Comparison of ENCODE assay signal across 26 mouse cellular contexts in genomic region chr4:138180719-138181118, GRCm38 (mm10). TPM values are rescaled to one million over a fixed set of nuclear protein-coding genes. Genes with fewer than 3 reads are reported as not detected.
DNase-seq lines count a peak whose midpoint lies in the region; ATAC-seq and TF ChIP-seq lines count a peak whose summit lies in the region.
"Had no signal": no experiment of that assay in that cellular context is flagged by ENCODE, and none has a peak within 500 bp of the region (broad histone marks: within the 10 kb centered on the region; RNA-seq: fewer than 3 reads in every experiment).

No protein-coding gene starts in this region.

- intact Hi-C loops in left cerebral cortex, adult 2 months (cut with DNase I) = no loop called here

- no peak for TF ChIP-seq POLR2A in cerebellum, adult 2 months (IDR thresholded peaks at IDR 0.05; ENCODE audit: borderline replicate concordance, insufficient read depth, low read length)

- H3K27ac ChIP-seq in cerebellum, adult 2 months (ENCODE audit: insufficient read depth, low read length) = no peak overlapping the region
- peak overlapping the region; percentile 67 for H3K27ac ChIP-seq in left cerebral cortex, adult 2 months
- H3K27ac ChIP-seq: forebrain, embryonic 12.5 days; heart, adult 2 months; hindbrain, embryonic 13.5 days; liver, embryonic 12.5 days; midbrain, embryonic 13.5 days; neural tube, embryonic 13.5 days had no signal

- ATAC-seq in granulocyte monocyte progenitor cell, adult 5-6 weeks (replicated peaks; ENCODE audit: poor library complexity, severe bottlenecking) = peak; percentile 61
- ATAC-seq: forebrain, postnatal 0 days; intestine, embryonic 16.5 days; liver, embryonic 12.5 days; liver, postnatal 0 days; midbrain, embryonic 13.5 days had no signal

- no peaks in the 10 kb centered on the region for H3K27me3 ChIP-seq in cerebellum, adult 2 months (ENCODE audit: control insufficient read depth, insufficient read depth, low read length)
- H3K27me3 ChIP-seq: CH12.LX; forebrain, embryonic 12.5 days; heart, embryonic 12.5 days; hindbrain, embryonic 13.5 days; liver, embryonic 12.5 days; midbrain, embryonic 13.5 days; neural tube, embryonic 13.5 days had no signal

- H3K4me3 ChIP-seq in cerebellum, adult 2 months (replicated peaks; ENCODE audit: insufficient read depth, low read depth, low read length) = no peak overlapping the region
- H3K4me3 ChIP-seq in left cerebral cortex, adult 2 months = no peak overlapping the region
- H3K4me3 ChIP-seq: erythroblast, embryonic 14.5 days; forebrain, embryonic 12.5 days; heart, adult 2 months; heart, embryonic 12.5 days; hindbrain, embryonic 13.5 days; liver, embryonic 12.5 days; midbrain, embryonic 13.5 days; neural tube, embryonic 13.5 days had no signal

- WGBS in cerebellum, adult 2 months = 37% methylated on average over 4 of the region's 4 CpGs

- DNase-seq in cerebellum, adult 2 months = peak; percentile 25 to 49
- DNase-seq in cerebellum, postnatal 36 days = no peak
- no peak for DNase-seq in left cerebral cortex, adult 2 months (ENCODE audit: extremely low spot score in 1 of 2, low spot score in 2 of 2)
- no peak for DNase-seq in left cerebral cortex, adult 18-20 months (ENCODE audit: low spot score in 2 of 2)
- DNase-seq in T-cell, adult 2 months (ENCODE audit: low spot score) = no peak
- DNase-seq: adrenal gland, adult 8-10 months; forebrain, postnatal 0 days; gastrocnemius, postnatal 36 days; heart, adult 2 months; heart, postnatal 4 days; kidney, adult 9 months; kidney, postnatal 14 days; left cerebral cortex, postnatal 4 days; liver, postnatal 0 days; lung, postnatal 36 days; thymus, postnatal 4 days had no signal

- peaks cover 6% of the 10 kb centered on the region for H3K4me1 ChIP-seq in cerebellum, adult 2 months (ENCODE audit: control insufficient read depth, insufficient read depth, low read length)
- H3K4me1 ChIP-seq: forebrain, embryonic 12.5 days; heart, embryonic 12.5 days; hindbrain, embryonic 13.5 days; midbrain, embryonic 13.5 days; neural tube, embryonic 13.5 days had no signal

- TF ChIP-seq CTCF in cerebellum, adult 2 months (IDR thresholded peaks at IDR 0.05; ENCODE audit: borderline replicate concordance, insufficient read depth, low read depth, low read length) = no peak
- no peak for TF ChIP-seq CTCF in left cerebral cortex, adult 2 months (IDR thresholded peaks at IDR 0.05)

RNA-seq across cellular contexts. Expression of gene Hp1bp3, which starts 35.4 kb away (rescaled TPM):
- polyA plus RNA-seq in cerebellum, adult 2 months (2012; rRNA removed) = 163 and 170 TPM in 2 replicates
- 100 to 1,000 TPM; 178 to 183 TPM for total RNA-seq in left cerebral cortex, adult 2 months (2021)
- total RNA-seq in left cerebral cortex, adult 18-20 months (2021) = 100 to 1,000 TPM; 189 to 191 TPM
- total RNA-seq in granulocyte monocyte progenitor cell, adult 5-6 weeks (2014; fragmentation: Nextera tagmentation) = 203 and 218 TPM in 2 replicates
- total RNA-seq in granulocyte monocyte progenitor cell, adult 5-6 weeks (2017) = 221 and 239 TPM in 2 replicates

Comparison
In these comparisons a context has a peak if more than half of its experiments do, and no peak if none do; other contexts are left out.
1. DNase-seq: peak in cerebellum, adult 2 months (2 of 2); none in cerebellum, postnatal 36 days (0 of 2), left cerebral cortex, adult 2 months (0 of 2), left cerebral cortex, adult 18-20 months (0 of 2) and T-cell, adult 2 months (single experiment).